Mouse (Mus musculus): ENCODE results near the gene Wdr46. TPM values are rescaled to one million over a fixed set of nuclear protein-coding genes. Genes with fewer than 3 reads are reported as not detected.

Gene Wdr46
- polyA plus RNA-seq, 1 experiment from 2014 or later: 17.1 TPM

DNA sequence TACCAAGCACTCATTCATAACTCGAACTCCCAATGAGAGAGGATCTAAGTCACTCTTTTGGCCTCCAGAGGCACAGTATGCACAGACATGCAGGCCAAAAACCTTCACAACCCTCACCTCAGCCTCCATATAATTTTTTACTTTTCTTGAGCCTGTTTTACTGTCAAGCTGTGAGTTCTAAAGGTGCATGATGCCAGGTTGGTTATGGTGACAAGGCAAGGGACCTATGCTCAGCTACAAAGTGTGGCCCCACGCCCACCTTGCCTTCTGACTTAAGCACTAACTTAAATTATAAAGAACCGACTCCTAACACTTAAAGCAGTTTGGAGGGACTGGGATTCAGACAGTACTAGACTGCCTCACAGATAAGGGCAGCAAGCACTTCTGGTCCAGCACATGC lies 12.8 kb downstream of the Wdr46 start:
- H3K4me2 ChIP-seq (replicated peaks; ENCODE audit: low read depth): 0 out of 2 replicates have a peak overlapping the region, but pooled peaks have one; percentile 1
- H3K4me3 ChIP-seq (ENCODE audit: low read depth, low read length): no peak overlapping the region
- H3K9me3 ChIP-seq (ENCODE audit: control insufficient read depth, low read length): no peaks in the 10 kb centered on the region
- WGBS: 71% methylated on average over 3 of the region's 3 CpGs
- H3K9ac ChIP-seq (ENCODE audit: low read length): peak overlapping the region; percentile 18; the same call in 1 of the 2 replicates
- peak overlapping the region; percentile 30; the same call in 1 of the 2 replicates for H3K27ac ChIP-seq (replicated peaks)
- no peak for ATAC-seq (ENCODE audit: low FRiP score, low TSS enrichment)
- no peaks in the 10 kb centered on the region for H3K27me3 ChIP-seq (ENCODE audit: control insufficient read depth, insufficient read depth, low read length)
- no peak for DNase-seq (ENCODE audit: low spot score)
- TF ChIP-seq EP300 (optimal IDR thresholded peaks at IDR 0.05): no peak
- no peak for TF ChIP-seq CTCF (IDR thresholded peaks at IDR 0.05; ENCODE audit: low read depth)
- peaks cover 6% of the 10 kb centered on the region for H3K4me1 ChIP-seq (replicated peaks; ENCODE audit: control insufficient read depth, insufficient read depth)
- H3K36me3 ChIP-seq (ENCODE audit: control insufficient read depth, insufficient read depth, low read length): peaks cover 11% of the 10 kb centered on the region

DNA sequence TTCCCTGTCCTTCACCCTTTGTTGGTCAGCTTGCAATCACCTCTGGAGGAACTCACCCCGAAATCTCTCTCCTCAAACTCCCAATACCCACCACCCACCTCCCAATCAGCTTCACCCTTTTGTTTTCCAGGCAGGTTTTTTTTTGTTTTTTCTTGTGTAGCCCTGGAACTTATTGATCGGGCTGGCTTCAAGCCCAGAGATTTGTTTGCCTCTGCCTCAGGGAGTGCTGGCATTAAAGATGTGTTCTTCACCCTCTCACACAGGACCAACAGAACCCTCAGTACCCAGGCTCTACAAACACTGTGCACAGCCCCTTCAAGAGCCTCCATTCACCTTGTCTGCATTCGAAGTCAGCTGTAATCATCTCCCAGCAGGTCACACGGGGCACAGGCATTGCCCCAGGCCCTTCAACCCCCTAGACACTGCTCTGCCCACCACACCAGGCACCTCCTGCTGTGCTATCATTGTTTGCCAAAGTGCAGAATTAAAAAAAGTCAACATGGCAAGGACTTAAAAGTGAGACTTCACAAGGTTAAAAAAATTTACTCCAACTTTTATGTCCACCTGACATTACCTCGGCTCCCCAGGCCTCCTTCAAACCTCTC lies 13.6 kb downstream of the Wdr46 start:
- TF ChIP-seq CTCF (IDR thresholded peaks at IDR 0.05; ENCODE audit: low read depth) (no peak), EP300 (optimal IDR thresholded peaks at IDR 0.05) (no peak)
- WGBS: 31% methylated on average over 5 of the region's 5 CpGs
- ATAC-seq (ENCODE audit: low FRiP score, low TSS enrichment): no peak
- Histone ChIP-seq H3K27ac (replicated peaks) (peak overlapping the region; percentile 86), H3K9me3 (ENCODE audit: control insufficient read depth, low read length) (no peaks in the 10 kb centered on the region), H3K4me3 (ENCODE audit: low read depth, low read length) (peak overlapping the region; percentile 56), H3K36me3 (ENCODE audit: control insufficient read depth, insufficient read depth, low read length) (peaks cover 11% of the 10 kb centered on the region), H3K4me1 (replicated peaks; ENCODE audit: control insufficient read depth, insufficient read depth) (peaks cover 6% of the 10 kb centered on the region), H3K4me2 (replicated peaks; ENCODE audit: low read depth) (peak overlapping the region; percentile 79), H3K27me3 (ENCODE audit: control insufficient read depth, insufficient read depth, low read length) (no peaks in the 10 kb centered on the region), H3K9ac (ENCODE audit: low read length) (peak overlapping the region; percentile 95)
- DNase-seq (ENCODE audit: low spot score): peak; percentile 37

DNA sequence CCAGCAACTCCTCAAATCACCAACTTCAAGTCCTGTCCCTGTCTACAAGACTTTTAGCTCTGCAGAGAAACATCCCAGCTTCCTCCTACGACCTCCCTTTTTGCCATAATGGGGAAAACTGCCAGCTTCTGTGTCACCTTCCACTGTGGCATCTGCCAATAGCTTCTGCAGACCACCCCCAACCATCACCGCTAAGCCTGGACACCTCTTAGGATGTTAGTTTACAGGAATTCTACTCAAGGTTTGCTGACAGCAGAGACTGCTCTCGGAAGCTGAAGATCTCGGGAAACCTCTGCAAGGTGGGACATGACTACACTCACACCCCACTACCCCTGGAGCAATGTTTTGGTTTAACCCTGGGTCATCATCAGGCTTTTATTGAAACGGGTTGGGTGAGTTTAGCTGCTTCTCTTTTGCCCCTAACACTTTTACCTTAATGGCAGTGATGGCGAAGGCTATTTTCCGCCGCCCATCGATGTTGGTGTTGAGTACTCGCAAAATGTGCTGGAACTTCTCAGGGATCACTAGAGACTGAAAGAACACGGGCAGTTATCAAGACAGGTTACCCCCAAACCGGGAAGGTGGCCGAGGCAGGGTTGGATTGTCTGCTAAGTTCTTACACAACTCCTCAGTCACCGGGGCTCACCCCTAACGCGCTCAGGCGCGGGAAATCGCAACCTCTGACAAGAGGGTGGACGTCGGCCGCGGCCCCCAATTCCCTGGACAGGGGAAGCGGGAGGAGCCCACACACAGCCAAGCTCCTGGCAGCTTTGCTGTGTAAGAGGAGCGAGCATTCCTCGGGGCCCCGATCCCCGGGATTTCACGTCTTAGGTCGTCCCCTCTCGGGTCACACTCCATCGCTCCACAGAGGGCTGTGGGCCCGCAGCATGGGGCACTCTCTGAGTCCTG lies 14.4 kb downstream of the Wdr46 start:
- Histone ChIP-seq H3K36me3 (ENCODE audit: control insufficient read depth, insufficient read depth, low read length) (peaks cover 16% of the 10 kb centered on the region), H3K9me3 (ENCODE audit: control insufficient read depth, low read length) (no peaks in the 10 kb centered on the region), H3K9ac (ENCODE audit: low read length) (peak overlapping the region; percentile 95), H3K4me1 (replicated peaks; ENCODE audit: control insufficient read depth, insufficient read depth) (peaks cover 6% of the 10 kb centered on the region), H3K27me3 (ENCODE audit: control insufficient read depth, insufficient read depth, low read length) (no peaks in the 10 kb centered on the region), H3K4me3 (ENCODE audit: low read depth, low read length) (peak overlapping the region; percentile 56), H3K4me2 (replicated peaks; ENCODE audit: low read depth) (peak overlapping the region; percentile 79), H3K27ac (replicated peaks) (peak overlapping the region; percentile 86)
- WGBS: under 1% methylated on average over 32 of the region's 33 CpGs
- ATAC-seq (ENCODE audit: low FRiP score, low TSS enrichment): peak; percentile 14
- no peak for DNase-seq (ENCODE audit: low spot score)
- no peak for TF ChIP-seq EP300 (optimal IDR thresholded peaks at IDR 0.05)
- no peak for TF ChIP-seq CTCF (IDR thresholded peaks at IDR 0.05; ENCODE audit: low read depth)

DNA sequence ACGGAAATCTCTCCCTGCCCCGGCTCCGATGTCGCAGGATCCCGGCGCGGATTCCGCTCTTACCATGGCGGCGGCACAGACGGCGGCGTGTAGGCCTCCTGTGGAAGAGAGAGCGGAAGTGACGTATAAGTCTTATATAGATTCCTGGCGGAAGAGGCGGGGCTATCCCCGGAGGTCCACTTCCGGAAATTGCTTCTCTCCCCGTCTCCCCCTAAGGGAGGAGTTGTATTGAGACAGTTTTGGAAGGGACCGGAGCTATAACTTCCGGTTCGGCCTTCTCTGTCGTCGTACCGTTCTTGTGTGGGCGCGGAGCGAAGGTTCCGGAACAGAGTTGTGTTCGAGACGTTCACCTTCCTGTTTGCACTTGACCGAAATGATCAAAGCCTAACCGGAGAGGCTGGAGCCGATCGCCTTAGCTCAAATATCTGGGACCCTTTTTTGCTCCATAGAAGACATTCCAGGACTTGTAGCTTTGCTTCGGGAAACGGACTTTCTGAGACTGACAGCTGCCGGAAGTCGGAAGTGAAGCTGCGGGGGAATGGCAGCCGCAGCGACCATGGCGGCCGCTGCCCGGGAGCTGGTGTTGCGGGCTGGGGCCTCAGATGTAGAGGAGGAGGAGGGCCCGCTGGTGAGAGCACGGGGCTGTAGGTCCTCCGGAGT lies 15.2 kb downstream of the Wdr46 start, which contains the start of the genes Vps52 and Rps18:
TSS of gene Vps52 (plus strand) at position 258 of the 660 bp plus-strand sequence.
TSS of gene Rps18 (minus strand) at position 447 of the 660 bp plus-strand sequence.
- TF ChIP-seq EP300 (optimal IDR thresholded peaks at IDR 0.05) (peak; percentile 29), CTCF (IDR thresholded peaks at IDR 0.05; ENCODE audit: low read depth) (peak; percentile 55)
- H3K9me3 ChIP-seq (ENCODE audit: control insufficient read depth, low read length): no peaks in the 10 kb centered on the region
- whole genome bisulfite sequencing: under 1% methylated on average over 50 of the region's 50 CpGs
- peak within 1 kb of the TSS; percentile 56 for H3K4me3 ChIP-seq (ENCODE audit: low read depth, low read length)
- H3K27ac ChIP-seq (replicated peaks): peak within 1 kb of the TSS; percentile 91
- H3K27me3 ChIP-seq (ENCODE audit: control insufficient read depth, insufficient read depth, low read length): no peaks in the 10 kb centered on the region
- H3K9ac ChIP-seq (ENCODE audit: low read length): peak within 1 kb of the TSS; percentile 95
- peaks cover 2% of the 10 kb centered on the region for H3K4me1 ChIP-seq (replicated peaks; ENCODE audit: control insufficient read depth, insufficient read depth)
- ATAC-seq (ENCODE audit: low FRiP score, low TSS enrichment) (peak; percentile 89), DNase-seq (ENCODE audit: low spot score) (peak; percentile 95)
- H3K36me3 ChIP-seq (ENCODE audit: control insufficient read depth, insufficient read depth, low read length): peaks cover 17% of the 10 kb centered on the region
- H3K4me2 ChIP-seq (replicated peaks; ENCODE audit: low read depth): peak within 1 kb of the TSS; percentile 79

DNA sequence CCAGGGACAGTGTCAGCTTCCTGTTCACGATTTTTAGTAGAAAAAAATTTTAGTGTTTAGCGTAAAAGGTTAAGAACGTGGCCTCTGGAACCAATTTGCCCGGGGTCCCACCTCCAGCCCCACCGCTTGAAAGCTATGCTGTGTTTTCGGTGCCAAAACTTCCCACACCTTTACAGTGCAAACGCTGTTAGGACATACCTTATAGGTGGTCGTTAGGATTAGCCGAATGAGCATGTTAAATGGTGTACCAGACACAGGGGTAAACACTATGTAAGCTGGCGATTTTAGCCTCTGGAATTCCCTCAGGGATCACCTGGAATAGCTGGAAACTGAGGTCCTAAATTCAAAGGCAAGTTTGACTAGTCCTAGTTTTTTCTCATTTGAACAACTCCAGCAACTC lies 15.9 kb downstream of the Wdr46 start:
- DNase-seq (ENCODE audit: low spot score) (no peak), ATAC-seq (ENCODE audit: low FRiP score, low TSS enrichment) (no peak)
- TF ChIP-seq CTCF (IDR thresholded peaks at IDR 0.05; ENCODE audit: low read depth): no peak
- no peak for TF ChIP-seq EP300 (optimal IDR thresholded peaks at IDR 0.05)
- H3K9ac ChIP-seq (ENCODE audit: low read length): peak overlapping the region; percentile 79
- peak overlapping the region; percentile 72 for H3K4me2 ChIP-seq (replicated peaks; ENCODE audit: low read depth)
- WGBS: 5% methylated on average over 10 of the region's 10 CpGs
- H3K4me3 ChIP-seq (ENCODE audit: low read depth, low read length): peak overlapping the region; percentile 56
- peak overlapping the region; percentile 91; the same call in 1 of the 2 replicates for H3K27ac ChIP-seq (replicated peaks)
- H3K9me3 ChIP-seq (ENCODE audit: control insufficient read depth, low read length): no peaks in the 10 kb centered on the region
- H3K4me1 ChIP-seq (replicated peaks; ENCODE audit: control insufficient read depth, insufficient read depth): peaks cover 2% of the 10 kb centered on the region
- H3K27me3 ChIP-seq (ENCODE audit: control insufficient read depth, insufficient read depth, low read length): no peaks in the 10 kb centered on the region
- peaks cover 17% of the 10 kb centered on the region for H3K36me3 ChIP-seq (ENCODE audit: control insufficient read depth, insufficient read depth, low read length)

Data from stomach, postnatal 0 days (tissue).